Mouse (Mus musculus) olfactory bulb, adult 2 months (tissue): ENCODE results near the gene Cabin1. TPM values are rescaled to one million over a fixed set of nuclear protein-coding genes. Genes with fewer than 3 reads are reported as not detected.
A peak's percentile ranks its signal among the peaks of the same experiment; 100 is the strongest.

Experiments
- H3K27ac ChIP-seq: fragments of 200-500 bp; 2 replicates; pipeline ENCODE4 v1.5.1; 2012; ENCODE audit warnings: low read depth, low read length; ENCODE audit not compliant: insufficient read depth
- H3K4me1 ChIP-seq: fragments of 200-500 bp; 2 replicates; pipeline ENCODE4 v1.6.1; 2012; ENCODE audit warnings: low read length; ENCODE audit not compliant: control insufficient read depth, insufficient read depth
- H3K4me3 ChIP-seq: fragments of 200-500 bp; 2 replicates; pipeline ENCODE4 v1.5.1; 2012; ENCODE audit warnings: mild to moderate bottlenecking, low read depth, low read length, moderate library complexity; ENCODE audit not compliant: insufficient read depth
- CTCF ChIP-seq: fragments of 200-500 bp; IDR thresholded peaks from 2 replicates; pipeline ENCODE4 v1.5.1; 2012; ENCODE audit warnings: low read depth, mild to moderate bottlenecking, low read length, moderate library complexity; ENCODE audit not compliant: insufficient read depth
- POLR2A ChIP-seq: fragments of 200-500 bp; IDR thresholded peaks from 2 replicates; pipeline ENCODE4 v1.6.1; 2012; ENCODE audit warnings: mild to moderate bottlenecking, low read depth, low read length, moderate library complexity; ENCODE audit not compliant: insufficient read depth
- WGBS: fragments of 180-500 bp; shearing (Covaris S2); methylation state at CpG from one replicate; pipeline ENCODE4 v1.1.7; 2018; 5-methylcytosine and 5-hydroxymethylcytosine counted together
- polyA plus RNA-seq: library from polyadenylated mRNA; stranded (reverse); fragments of >200 nt; gene quantifications from 2 replicates; pipeline ENCODE4 v1.2.4, GENCODE M21; 2012; ENCODE audit warnings: low replicate concordance; ENCODE audit not compliant: missing spikeins, insufficient read depth, insufficient read length

Gene Cabin1
- polyA plus RNA-seq, 1 experiment = not detected

DNA sequence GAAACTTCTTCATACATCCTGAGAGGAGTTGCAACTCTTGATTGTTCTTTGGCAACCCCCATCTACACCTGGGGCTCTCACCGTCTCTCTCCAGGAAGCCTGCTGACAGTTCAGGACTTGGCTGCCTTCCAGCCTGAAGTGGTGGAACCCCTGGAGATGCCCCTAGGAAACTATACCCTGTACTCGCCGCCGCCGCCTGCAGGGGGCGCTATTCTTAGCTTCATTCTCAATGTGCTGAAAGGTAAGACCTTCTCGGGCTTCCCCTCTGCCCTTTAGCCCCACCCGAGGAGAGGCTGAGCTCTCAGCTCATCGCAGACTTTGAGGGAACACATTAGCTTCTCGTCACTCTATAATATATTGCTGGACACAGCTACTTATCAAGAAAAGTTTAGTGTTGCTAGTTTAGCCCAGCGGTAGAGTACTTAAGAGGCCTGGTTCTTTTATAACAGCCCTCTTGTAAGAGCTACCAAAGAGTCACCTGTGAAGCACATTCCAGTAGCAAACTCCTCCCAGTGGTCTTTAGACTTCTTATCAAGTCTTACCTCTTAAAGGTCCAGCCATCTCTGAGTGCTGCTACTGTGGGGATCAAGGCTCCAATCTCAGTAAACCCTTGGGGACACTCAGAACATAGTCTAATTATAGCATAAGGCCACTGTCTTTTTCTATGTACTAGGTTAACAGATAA is 158.8 kb downstream of the Cabin1 start:
- H3K4me3 ChIP-seq = no peak overlapping the region
- 44% methylated on average over 11 of the region's 11 CpGs for WGBS
- H3K4me1 ChIP-seq = no peaks in the 10 kb centered on the region
- TF ChIP-seq CTCF (0 out of 2 replicates have a peak, but pooled peaks have one; percentile 26), POLR2A (no peak)
- H3K27ac ChIP-seq = no peak overlapping the region

DNA sequence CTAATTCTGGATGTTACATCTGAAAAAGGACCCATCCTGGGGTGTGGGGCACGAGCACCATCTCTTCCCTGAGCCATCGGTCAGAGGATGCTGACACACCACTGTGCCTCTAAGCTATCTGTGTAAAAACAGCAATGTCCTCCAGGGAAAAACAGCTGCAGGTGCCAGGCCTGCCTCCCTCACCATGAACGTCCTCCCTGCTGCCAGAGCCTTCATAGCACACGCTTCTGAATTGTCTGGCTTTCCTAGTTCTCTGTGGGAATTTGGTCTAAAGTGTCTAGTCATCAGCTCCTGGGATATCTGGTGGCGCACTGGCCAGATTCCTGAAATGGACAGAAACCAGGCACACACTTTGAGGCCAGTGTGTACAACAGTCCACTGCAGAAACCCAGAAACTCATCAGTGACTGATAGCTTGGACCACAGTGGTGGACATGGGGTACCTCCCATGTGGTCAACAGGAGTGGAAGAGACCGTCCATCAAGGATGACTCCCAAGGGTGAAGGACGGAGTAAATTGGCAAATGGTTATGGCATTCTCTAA is 163.9 kb downstream of the Cabin1 start:
- no peaks in the 10 kb centered on the region for H3K4me1 ChIP-seq
- H3K27ac ChIP-seq = no peak overlapping the region
- no peak overlapping the region for H3K4me3 ChIP-seq
- 79% methylated on average over 7 of the region's 7 CpGs for WGBS
- TF ChIP-seq POLR2A = no peak
- no peak for TF ChIP-seq CTCF

Other genes starting within 250 kb of the Cabin1 start
- gene Snrpd3, start 246.8 kb downstream of the Cabin1 start, polyA plus RNA-seq = not detected in 2 replicates
- not detected in 2 replicates for gene Gucd1, start 246.4 kb downstream of the Cabin1 start, polyA plus RNA-seq
- gene Lrrc75b, start 204.0 kb downstream of the Cabin1 start, polyA plus RNA-seq = not detected in 2 replicates
- gene Ggt1, start 202.7 kb downstream of the Cabin1 start, polyA plus RNA-seq = not detected in 2 replicates
- not detected in 2 replicates for gene Ggt5, start 175.0 kb downstream of the Cabin1 start, polyA plus RNA-seq
- gene Susd2, start 120.3 kb downstream of the Cabin1 start, polyA plus RNA-seq = not detected in 2 replicates
- not detected in 2 replicates for gene Ddt, start 9.1 kb upstream of the Cabin1 start, polyA plus RNA-seq
- not detected in 2 replicates for gene Gm20441, start 16.6 kb upstream of the Cabin1 start, polyA plus RNA-seq
- not detected in 2 replicates for gene Gstt3, start 17.1 kb upstream of the Cabin1 start, polyA plus RNA-seq
- not detected in 2 replicates for gene Gstt1, start 34.2 kb upstream of the Cabin1 start, polyA plus RNA-seq
- not detected in 2 replicates for gene Gstt4, start 58.2 kb upstream of the Cabin1 start, polyA plus RNA-seq
- gene Gstt2, start 73.1 kb upstream of the Cabin1 start, polyA plus RNA-seq = not detected in 2 replicates
- gene Mif, start 95.9 kb upstream of the Cabin1 start, polyA plus RNA-seq = not detected in 2 replicates
- gene Derl3, start 129.1 kb upstream of the Cabin1 start, polyA plus RNA-seq = not detected in 2 replicates
- not detected in 2 replicates for gene Smarcb1, start 157.3 kb upstream of the Cabin1 start, polyA plus RNA-seq
- gene Chchd10, start 168.8 kb upstream of the Cabin1 start, polyA plus RNA-seq = not detected in 2 replicates
- not detected in 2 replicates for gene Mmp11, start 172.2 kb upstream of the Cabin1 start, polyA plus RNA-seq
- gene Gm867, start 176.3 kb upstream of the Cabin1 start, polyA plus RNA-seq = not detected in 2 replicates
- not detected in 2 replicates for gene Vpreb3, start 178.7 kb upstream of the Cabin1 start, polyA plus RNA-seq
- gene Gm5134, start 190.2 kb upstream of the Cabin1 start, polyA plus RNA-seq = not detected in 2 replicates